Mouse (Mus musculus): Measurements from ENCODE around the gene Btbd35f3. TPM values are rescaled to one million over a fixed set of nuclear protein-coding genes. Genes with fewer than 3 reads are reported as not detected.
"Not testable (repeated sequence)": the region's sequence is repeated elsewhere in the genome, so short reads cannot be mapped to it uniquely, and the experiment has no call there.

Btbd35f3 gene
- polyA plus RNA-seq (2015; fragmentation: Nextera tagmentation; extraction: Ambion mirVana), result not detected in 2 replicates

DNA sequence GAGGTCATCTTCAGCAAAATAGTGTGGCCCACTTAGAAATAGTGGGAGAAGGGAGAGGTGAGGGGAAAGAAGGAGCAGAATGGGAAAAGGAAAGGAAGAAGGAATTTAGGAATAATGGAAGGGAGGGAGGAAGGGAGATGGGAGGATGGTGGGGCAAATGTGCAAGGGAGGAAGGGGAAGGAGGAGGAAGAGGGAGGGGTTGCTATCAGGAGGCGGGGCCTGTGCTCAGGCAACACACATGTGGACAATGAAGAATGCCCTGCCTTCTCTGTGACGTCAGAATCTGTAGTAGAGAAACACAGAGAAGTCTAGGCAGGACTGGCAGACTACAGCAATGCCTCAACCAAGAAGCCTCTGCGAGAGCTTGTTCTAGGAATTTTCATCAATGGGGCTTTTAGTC is at the start of gene Btbd35f3:
Gene Btbd35f3 (plus strand): TSS at position 301 of the 400 bp plus-strand sequence.
- H3K4me1 ChIP-seq (ENCODE audit: control insufficient read depth, insufficient read depth, low read depth, low read length); H3K27ac ChIP-seq (ENCODE audit: low read depth, low read length); H3K9me3 ChIP-seq (ENCODE audit: control insufficient read depth, low read length); H3K36me3 ChIP-seq (ENCODE audit: control insufficient read depth, insufficient read depth, low read length); H3K4me3 ChIP-seq (ENCODE audit: low read length); H3K9ac ChIP-seq (ENCODE audit: low read depth, low read length); H3K4me2 ChIP-seq (ENCODE audit: low read length); ATAC-seq; H3K27me3 ChIP-seq (replicated peaks; ENCODE audit: control insufficient read depth, insufficient read depth, low read length): not testable (repeated sequence)
- WGBS, result no CpG with 5 or more reads among the region's 3 CpGs

Other genes starting within 250 kb of the Btbd35f3 start
- not detected in 2 replicates for gene Btbd35f16, start 80.7 kb upstream of the Btbd35f3 start, polyA plus RNA-seq (2015; fragmentation: Nextera tagmentation; extraction: Ambion mirVana)
- gene Btbd35f28, start 158.9 kb downstream of the Btbd35f3 start, polyA plus RNA-seq (2015; fragmentation: Nextera tagmentation; extraction: Ambion mirVana), result not detected in 2 replicates

All from hindbrain, embryonic 16.5 days (tissue).